Mouse (Mus musculus) cerebellum, postnatal 10 days (tissue): ENCODE data around the gene Pax5.
"Not testable (repeated sequence)": the region's sequence is repeated elsewhere in the genome, so short reads cannot be mapped to it uniquely, and the experiment has no call there.

ENCODE experiments used
- DNase-seq, 2 experiments: peaks; one replicate each; pipeline ENCODE4 v3.0.0; 2021; ENCODE audit warnings: mixed read lengths in 2 of 2

The Pax5 gene

GRCm38 (mm10) chr4:44709740-44710700 is at the start of gene Pax5:
Gene Pax5, minus strand, starts transcription at chr4:44710487.
- DNase-seq: no peak

- not testable (repeated sequence) for DNase-seq
These were observed 46.8 kb upstream of the Pax5 start for GRCm38 (mm10) chr4:44757131-44757530.

GRCm38 (mm10) chr4:44756134-44756951 is 46.1 kb upstream of the Pax5 start:
- peak; percentile 94 to 96 for DNase-seq

GRCm38 (mm10) chr4:44755553-44756133 is 45.4 kb upstream of the Pax5 start, which contains the start of gene Zcchc7:
Gene Zcchc7, plus strand, starts transcription at chr4:44755877.
- no peak for DNase-seq

- no peak for DNase-seq
These were observed 30.2 kb upstream of the Pax5 start for GRCm38 (mm10) chr4:44740471-44740870.

- no peak for DNase-seq
These were observed 10.9 kb upstream of the Pax5 start for GRCm38 (mm10) chr4:44721237-44721636.

GRCm38 (mm10) chr4:44720046-44720445 is 9.8 kb upstream of the Pax5 start:
- DNase-seq: no peak

GRCm38 (mm10) chr4:44717676-44718075 is 7.4 kb upstream of the Pax5 start:
- DNase-seq: no peak

- DNase-seq: no peak
These were observed 6.1 kb upstream of the Pax5 start for GRCm38 (mm10) chr4:44716391-44716790.

GRCm38 (mm10) chr4:44715621-44716160 is 5.4 kb upstream of the Pax5 start:
- DNase-seq: no peak

- DNase-seq: peak in 1 of 2 experiments; percentile 32
These were observed 3.9 kb upstream of the Pax5 start for GRCm38 (mm10) chr4:44714111-44714621.

GRCm38 (mm10) chr4:44713554-44714051 is 3.3 kb upstream of the Pax5 start:
- DNase-seq: peak; percentile 46

GRCm38 (mm10) chr4:44712786-44713553 is 2.7 kb upstream of the Pax5 start:
- DNase-seq: peak; percentile 38 to 58

- DNase-seq: peak; percentile 44 to 45
These were observed 1.9 kb upstream of the Pax5 start for GRCm38 (mm10) chr4:44712051-44712700.

GRCm38 (mm10) chr4:44711136-44711900 is 1.0 kb upstream of the Pax5 start:
- DNase-seq: peak in 1 of 2 experiments; percentile 20

GRCm38 (mm10) chr4:44710701-44711097 is 412 bp upstream of the Pax5 start:
- DNase-seq: peak in 1 of 2 experiments; percentile 24

- DNase-seq: no peak
These were observed 1.1 kb downstream of the Pax5 start for GRCm38 (mm10) chr4:44709091-44709695.

- DNase-seq: no peak
These were observed 2.0 kb downstream of the Pax5 start for GRCm38 (mm10) chr4:44708311-44708710.

- DNase-seq: no peak
These were observed 3.4 kb downstream of the Pax5 start for GRCm38 (mm10) chr4:44706865-44707264.

GRCm38 (mm10) chr4:44705967-44706366 is 4.3 kb downstream of the Pax5 start:
- DNase-seq: peak in 1 of 2 experiments; percentile 22
